Mouse (Mus musculus): Measurements from ENCODE around the gene 1700080E11Rik. TPM values are rescaled to one million over a fixed set of nuclear protein-coding genes. Genes with fewer than 3 reads are reported as not detected.

The 1700080E11Rik gene
- polyA plus RNA-seq, 1 experiment from 2014 or later: not detected

DNA sequence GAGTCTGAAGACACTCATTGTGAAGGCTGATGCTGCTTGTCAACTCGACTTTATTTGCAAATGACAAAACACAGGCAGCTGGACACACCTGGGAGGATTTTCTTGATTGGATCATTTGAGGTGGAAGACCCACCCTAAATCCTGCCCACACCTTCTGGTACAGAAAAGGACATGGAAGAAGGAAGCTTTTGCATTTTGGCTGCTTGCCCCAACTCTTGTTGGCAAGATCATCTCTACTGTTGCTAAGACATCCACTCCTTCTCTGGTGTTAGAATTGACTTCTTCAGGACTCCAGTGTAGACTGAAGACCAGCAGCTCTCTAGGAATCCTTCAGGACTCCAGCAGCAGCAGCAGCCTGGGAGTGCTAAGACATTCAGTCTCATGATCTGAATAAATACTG, 43.0 kb downstream of the 1700080E11Rik start:
- 39% methylated on average over 1 of the region's 1 CpGs for WGBS (ENCODE audit: insufficient replicate concordance)
- ATAC-seq (ENCODE audit: insufficient read depth): no peak
- Histone ChIP-seq H3K27ac (replicated peaks) (no peak overlapping the region), H3K36me3 (replicated peaks) (no peaks in the 10 kb centered on the region), H3K9ac (no peak overlapping the region), H3K27me3 (no peaks in the 10 kb centered on the region), H3K4me2 (no peak overlapping the region), H3K4me1 (replicated peaks) (no peaks in the 10 kb centered on the region), H3K9me3 (replicated peaks) (no peaks in the 10 kb centered on the region), H3K4me3 (replicated peaks) (no peak overlapping the region)

DNA sequence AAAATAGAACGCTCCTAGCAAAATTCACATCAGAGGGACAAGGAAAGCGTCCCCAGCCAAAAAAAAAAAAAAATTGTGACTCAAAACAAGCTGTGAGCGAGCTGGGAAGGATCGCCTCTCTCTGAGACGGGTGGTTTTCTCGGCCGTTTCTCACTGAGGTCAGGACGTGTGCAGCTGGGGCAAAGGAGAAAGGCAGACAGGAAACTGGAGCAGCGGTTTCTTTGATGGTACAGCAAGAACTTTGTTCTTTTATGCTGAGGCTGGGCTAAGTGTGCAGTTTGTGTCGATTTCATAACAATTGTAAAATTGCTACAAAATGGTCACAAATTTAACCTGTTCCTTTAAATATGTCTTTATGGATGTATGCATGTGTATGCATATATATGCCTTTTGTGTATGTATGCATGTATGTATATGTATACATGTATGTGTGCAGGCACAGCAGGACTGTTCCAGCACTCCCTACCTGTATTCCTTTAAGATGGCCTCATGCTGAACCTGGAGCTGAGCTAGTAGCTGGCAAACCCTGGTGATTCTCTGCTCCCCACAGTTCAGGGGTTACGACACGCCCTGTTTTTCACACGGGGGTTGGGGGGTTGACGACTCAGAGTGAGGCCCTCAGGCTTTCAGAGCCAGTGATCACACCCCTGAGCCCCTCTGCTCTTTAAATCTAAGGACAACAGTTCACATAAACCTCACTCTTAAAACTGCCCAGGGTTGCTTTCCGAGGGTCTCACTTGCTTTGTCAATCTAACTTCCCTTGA, 43.9 kb downstream of the 1700080E11Rik start:
- Histone ChIP-seq H3K9ac (no peak overlapping the region), H3K4me1 (replicated peaks) (no peaks in the 10 kb centered on the region), H3K9me3 (replicated peaks) (no peaks in the 10 kb centered on the region), H3K4me3 (replicated peaks) (no peak overlapping the region), H3K27ac (replicated peaks) (no peak overlapping the region), H3K36me3 (replicated peaks) (no peaks in the 10 kb centered on the region), H3K4me2 (no peak overlapping the region), H3K27me3 (no peaks in the 10 kb centered on the region)
- 32% methylated on average over 15 of the region's 15 CpGs for WGBS (ENCODE audit: insufficient replicate concordance)
- no peak for ATAC-seq (ENCODE audit: insufficient read depth)

Other genes starting within 250 kb of the 1700080E11Rik start
- 47.7 and 49.3 TPM in 2 replicates for gene Mrpl3, start 91.9 kb downstream of the 1700080E11Rik start, polyA plus RNA-seq (2015; fragmentation: Nextera tagmentation; extraction: Ambion mirVana)
- gene Nudt16, start 13.3 kb downstream of the 1700080E11Rik start, polyA plus RNA-seq (2015; fragmentation: Nextera tagmentation; extraction: Ambion mirVana): 4.5 and 5.7 TPM in 2 replicates